Mouse (Mus musculus) kidney, postnatal 0 days (tissue): ENCODE results near the gene B3galnt2. TPM values are rescaled to one million over a fixed set of nuclear protein-coding genes. Genes with fewer than 3 reads are reported as not detected.
A peak's percentile ranks its signal among the peaks of the same experiment; 100 is the strongest.
"Not testable (repeated sequence)": the region's sequence is repeated elsewhere in the genome, so short reads cannot be mapped to it uniquely, and the experiment has no call there.

Experiments used
- ATAC-seq: fragments of 200-750 bp; cut with Nextera tagmentation; replicated peaks from 2 replicates; pipeline ENCODE4 v1.8.0; 2017; ENCODE audit warnings: low read depth, moderate number of reproducible peaks, moderate TSS enrichment, moderate library complexity; ENCODE audit not compliant: low FRiP score
- DNase-seq: peaks from one replicate; pipeline ENCODE4 v3.0.0-alpha.2; 2016; ENCODE audit warnings: low spot score
- H3K27ac ChIP-seq: fragments of 300-500 bp; sonication (generic); 2 replicates; pipeline ENCODE4 v1.5.1; 2014; ENCODE audit warnings: mild to moderate bottlenecking
- H3K27me3 ChIP-seq: fragments of 300-500 bp; sonication (generic); 2 replicates; pipeline ENCODE4 v1.6.1; 2014; ENCODE audit warnings: low read length, mixed read lengths; ENCODE audit not compliant: insufficient read depth
- H3K36me3 ChIP-seq: fragments of 300-500 bp; sonication (generic); 2 replicates; pipeline ENCODE4 v1.6.1; 2014; ENCODE audit warnings: low read length, mixed read lengths; ENCODE audit not compliant: insufficient read depth
- H3K4me1 ChIP-seq: fragments of 300-500 bp; sonication (generic); replicated peaks from 2 replicates; pipeline ENCODE4 v1.6.1; 2014; ENCODE audit warnings: antibody characterized with exemption, low read length, mixed read lengths; ENCODE audit not compliant: insufficient read depth
- H3K4me2 ChIP-seq: fragments of 300-500 bp; sonication (generic); 2 replicates; pipeline ENCODE4 v1.6.1; 2014; ENCODE audit warnings: mild to moderate bottlenecking, low read length, moderate library complexity, mixed read lengths
- H3K4me3 ChIP-seq: fragments of 300-500 bp; sonication (generic); replicated peaks from 2 replicates; pipeline ENCODE4 v1.5.1; 2014; ENCODE audit warnings: low read depth, low read length
- H3K9ac ChIP-seq: fragments of 300-500 bp; sonication (generic); 2 replicates; pipeline ENCODE4 v1.6.1; 2014; ENCODE audit warnings: low read depth, low read length
- H3K9me3 ChIP-seq: fragments of 300-500 bp; sonication (generic); replicated peaks from 2 replicates; pipeline ENCODE4 v1.6.1; 2016; ENCODE audit warnings: low read length, inconsistent platforms, mixed read lengths
- CTCF ChIP-seq: IDR thresholded peaks from 2 replicates; pipeline ENCODE4 v1.5.1; 2016; ENCODE audit warnings: antibody characterized with exemption, low read depth, mild to moderate bottlenecking, moderate library complexity
- WGBS: fragments of 180-500 bp; shearing (Covaris S2); extraction: QIAGEN DNeasy Blood & Tissue Kit; methylation state at CpG from one replicate; pipeline ENCODE4 v1.1.7; 2014; 5-methylcytosine and 5-hydroxymethylcytosine counted together
- polyA plus RNA-seq: library from polyadenylated mRNA; unstranded; fragments of >200 nt; fragmentation: Nextera tagmentation; extraction: Ambion mirVana; gene quantifications from 2 replicates; pipeline ENCODE4 v1.2.1, GENCODE M21; 2015

The B3galnt2 gene
- polyA plus RNA-seq, 1 experiment from 2014 or later, result 22.5 TPM

- H3K36me3 ChIP-seq, result no peaks in the 10 kb centered on the region
- no peak overlapping the region for H3K4me2 ChIP-seq
- no peaks in the 10 kb centered on the region for H3K4me1 ChIP-seq
- no peak overlapping the region for H3K9ac ChIP-seq
- TF ChIP-seq CTCF, result no peak
- no peak for ATAC-seq
- no peak overlapping the region for H3K27ac ChIP-seq
- H3K4me3 ChIP-seq, result no peak overlapping the region
- H3K9me3 ChIP-seq, result no peaks in the 10 kb centered on the region
- H3K27me3 ChIP-seq, result no peaks in the 10 kb centered on the region
- 80% methylated on average over 5 of the region's 5 CpGs for WGBS
- no peak for DNase-seq
Observed at GRCm38 (mm10) chr13:14033309-14034072, 79.2 kb downstream of the B3galnt2 start.

GRCm38 (mm10) chr13:14034073-14034348, 79.7 kb downstream of the B3galnt2 start:
- H3K9me3 ChIP-seq, result no peaks in the 10 kb centered on the region
- H3K4me2 ChIP-seq, result no peak overlapping the region
- no peaks in the 10 kb centered on the region for H3K4me1 ChIP-seq
- H3K27me3 ChIP-seq, result no peaks in the 10 kb centered on the region
- H3K9ac ChIP-seq, result no peak overlapping the region
- no peak for TF ChIP-seq CTCF
- no peak for ATAC-seq
- no peaks in the 10 kb centered on the region for H3K36me3 ChIP-seq
- DNase-seq, result no peak
- H3K4me3 ChIP-seq, result no peak overlapping the region
- H3K27ac ChIP-seq, result no peak overlapping the region

- H3K36me3 ChIP-seq, H3K27me3 ChIP-seq, DNase-seq, H3K9ac ChIP-seq, H3K9me3 ChIP-seq, H3K4me2 ChIP-seq, ATAC-seq, H3K4me3 ChIP-seq, H3K27ac ChIP-seq, H3K4me1 ChIP-seq: not testable (repeated sequence)
- 0 out of 2 replicates have a peak, but pooled peaks have one; percentile 5 for TF ChIP-seq CTCF
- 89% methylated on average over 3 of the region's 3 CpGs for WGBS
Observed at GRCm38 (mm10) chr13:14035352-14035751, 81.1 kb downstream of the B3galnt2 start.

GRCm38 (mm10) chr13:14035875-14036630, 81.8 kb downstream of the B3galnt2 start:
- TF ChIP-seq CTCF, result no peak
- no peaks in the 10 kb centered on the region for H3K36me3 ChIP-seq
- DNase-seq, result no peak
- 0 out of 2 replicates have a peak, but pooled peaks cover 4% of the 10 kb centered on the region for H3K4me1 ChIP-seq
- no peak for ATAC-seq
- WGBS, result 86% methylated on average over 11 of the region's 11 CpGs
- H3K4me3 ChIP-seq, result no peak overlapping the region
- H3K9me3 ChIP-seq, result no peaks in the 10 kb centered on the region
- no peak overlapping the region for H3K9ac ChIP-seq
- H3K27ac ChIP-seq, result no peak overlapping the region
- H3K27me3 ChIP-seq, result no peaks in the 10 kb centered on the region
- no peak overlapping the region for H3K4me2 ChIP-seq

DNA sequence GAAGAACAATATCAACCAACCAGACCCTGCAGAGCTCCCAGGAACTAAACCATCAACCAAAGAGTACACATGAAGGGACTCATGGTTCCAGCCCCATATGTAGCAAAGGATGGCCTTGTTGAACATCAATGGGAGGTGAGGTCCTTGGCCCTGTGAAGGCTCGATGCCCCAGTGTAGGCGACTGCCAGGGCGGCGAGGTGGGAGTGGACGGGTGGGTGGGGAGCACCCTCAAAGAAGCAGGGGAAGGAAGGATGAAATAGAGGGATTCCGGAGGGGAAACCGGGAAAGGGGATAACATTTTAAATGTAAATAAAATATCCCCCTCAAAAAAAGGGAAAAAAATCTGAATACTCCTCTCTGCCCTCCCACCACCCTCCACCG, 84.6 kb downstream of the B3galnt2 start:
- WGBS, result 4% methylated on average over 8 of the region's 8 CpGs
- TF ChIP-seq CTCF, result no peak
- peak overlapping the region; percentile 64 for H3K4me3 ChIP-seq
- peak overlapping the region; percentile 95 for H3K27ac ChIP-seq
- peak overlapping the region; percentile 83 for H3K4me2 ChIP-seq
- peak overlapping the region; percentile 73 for H3K9ac ChIP-seq
- no peaks in the 10 kb centered on the region for H3K27me3 ChIP-seq
- no peaks in the 10 kb centered on the region for H3K9me3 ChIP-seq
- H3K4me1 ChIP-seq, result 0 out of 2 replicates have a peak, but pooled peaks cover 4% of the 10 kb centered on the region
- H3K36me3 ChIP-seq, result no peaks in the 10 kb centered on the region
- peak; percentile 18; the same call in 1 of the 2 replicates for ATAC-seq
- DNase-seq, result no peak

- 0 out of 2 replicates have a peak, but pooled peaks cover 4% of the 10 kb centered on the region for H3K4me1 ChIP-seq
- WGBS, result under 1% methylated on average over 35 of the region's 35 CpGs
- peak within 1 kb of the TSS; percentile 73 for H3K9ac ChIP-seq
- TF ChIP-seq CTCF, result no peak; the same call in 1 of the 2 replicates
- DNase-seq (peak; percentile 92), ATAC-seq (peak; percentile 94)
- H3K4me2 ChIP-seq, result peak within 1 kb of the TSS; percentile 83
- H3K36me3 ChIP-seq, result no peaks in the 10 kb centered on the region
- H3K27me3 ChIP-seq, result no peaks in the 10 kb centered on the region
- no peaks in the 10 kb centered on the region for H3K9me3 ChIP-seq
- peak within 1 kb of the TSS; percentile 64 for H3K4me3 ChIP-seq
- peak within 1 kb of the TSS; percentile 95 for H3K27ac ChIP-seq
Observed at GRCm38 (mm10) chr13:14039292-14039965, 85.2 kb downstream of the B3galnt2 start, which contains the start of gene Tbce. Gene Tbce, minus strand, starts transcription at chr13:14039638.
